Mouse (Mus musculus) spleen, adult 2 months (tissue): ENCODE results near the gene Nhs. TPM values are rescaled to one million over a fixed set of nuclear protein-coding genes. Genes with fewer than 3 reads are reported as not detected.

ENCODE experiments used
- DNase-seq, 2 experiments: peaks; one replicate each; pipeline versions ENCODE4 v3.0.0 to v3.0.0-alpha.2; 2012 to 2021; ENCODE audit warnings: low spot score in 2 of 2, low read depth in 1 of 2
- H3K27ac ChIP-seq: fragments of 200-500 bp; 2 replicates; pipeline ENCODE4 v1.5.1; 2012; ENCODE audit warnings: low read length, inconsistent platforms; ENCODE audit not compliant: insufficient read depth
- H3K27me3 ChIP-seq: fragments of 200-500 bp; 2 replicates; pipeline ENCODE4 v1.6.1; 2012; ENCODE audit warnings: mild to moderate bottlenecking, moderate library complexity, low read length, inconsistent platforms; ENCODE audit not compliant: control insufficient read depth, insufficient read depth
- H3K36me3 ChIP-seq: fragments of 200-500 bp; 2 replicates; pipeline ENCODE4 v1.6.1; 2012; ENCODE audit warnings: mild to moderate bottlenecking, low read length, inconsistent platforms; ENCODE audit not compliant: control insufficient read depth, insufficient read depth
- H3K4me1 ChIP-seq: fragments of 200-500 bp; 2 replicates; pipeline ENCODE4 v1.6.1; 2011; ENCODE audit warnings: inconsistent platforms; ENCODE audit not compliant: control insufficient read depth, insufficient read depth, insufficient read length
- H3K4me3 ChIP-seq: fragments of 200-500 bp; 2 replicates; pipeline ENCODE4 v1.5.1; 2011; ENCODE audit warnings: mild to moderate bottlenecking, inconsistent platforms; ENCODE audit not compliant: insufficient read depth, insufficient read length; ENCODE audit errors: extremely low read depth
- CTCF ChIP-seq: fragments of 200-500 bp; IDR thresholded peaks from 2 replicates; pipeline ENCODE4 v1.5.1; 2011; ENCODE audit warnings: mild to moderate bottlenecking, inconsistent platforms; ENCODE audit not compliant: insufficient read depth, insufficient read length, insufficient replicate concordance; ENCODE audit errors: extremely low read depth
- POLR2A ChIP-seq: fragments of 200-500 bp; IDR thresholded peaks from 2 replicates; pipeline ENCODE4 v1.6.1; 2011; ENCODE audit warnings: low read depth, low read length, inconsistent platforms
- WGBS: fragments of 180-500 bp; shearing (Covaris S2); methylation state at CpG from one replicate; pipeline ENCODE4 v1.1.7; 2018; 5-methylcytosine and 5-hydroxymethylcytosine counted together
- polyA plus RNA-seq: library from polyadenylated mRNA; depleted of rRNA; stranded (reverse); fragments of >200 nt; gene quantifications from 2 replicates; pipeline ENCODE4 v1.2.3, GENCODE M21; 2012

Nhs gene
- polyA plus RNA-seq, 1 experiment, result 0.28 TPM

DNA sequence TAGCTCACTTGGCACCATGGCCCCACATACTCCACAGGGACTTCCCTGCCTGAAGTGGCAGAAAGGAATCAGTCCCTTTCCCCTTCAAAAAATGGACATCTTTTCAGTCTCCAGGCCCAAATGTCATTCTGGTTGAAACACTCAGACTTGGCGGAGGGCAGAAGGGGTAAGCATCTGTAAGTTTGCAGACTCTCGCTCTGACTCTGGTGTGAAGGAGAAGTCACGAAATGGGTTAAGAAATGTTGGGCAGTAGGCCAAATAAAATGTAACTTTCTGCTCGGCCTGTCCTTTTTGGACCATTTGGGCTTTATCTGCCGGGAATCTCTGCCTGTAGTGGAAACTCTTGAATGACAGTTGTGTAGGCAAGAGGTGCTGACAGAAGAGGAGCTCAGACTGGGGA, 106.0 kb downstream of the Nhs start:
- no peak for DNase-seq
- Histone ChIP-seq H3K27ac (no peak overlapping the region), H3K4me3 (no peak overlapping the region), H3K4me1 (no peaks in the 10 kb centered on the region), H3K27me3 (no peaks in the 10 kb centered on the region), H3K36me3 (no peaks in the 10 kb centered on the region)
- no peak for TF ChIP-seq CTCF
- no peak for TF ChIP-seq POLR2A
- 61% methylated on average over 5 of the region's 5 CpGs for WGBS

DNA sequence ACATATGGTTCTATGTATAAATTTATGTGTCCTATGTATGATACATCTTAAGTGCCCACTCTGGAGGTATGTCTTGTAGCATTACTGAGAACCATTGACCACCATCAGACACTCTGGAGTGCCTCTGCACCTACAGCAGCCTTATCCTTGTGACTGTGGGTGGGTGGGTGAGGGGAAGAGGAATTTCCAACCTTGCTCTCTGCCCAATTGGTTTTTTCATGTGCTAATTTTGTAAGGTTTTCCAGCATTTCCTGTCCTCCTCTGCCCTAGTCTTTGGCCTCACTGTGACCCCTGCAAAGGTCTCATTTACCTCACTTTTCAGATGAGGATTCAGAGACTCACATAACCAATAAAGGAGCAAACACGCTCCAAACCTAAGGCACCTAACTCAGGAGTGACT, 107.0 kb downstream of the Nhs start:
- WGBS, result 68% methylated on average over 1 of the region's 1 CpGs
- H3K27ac ChIP-seq, result no peak overlapping the region
- H3K27me3 ChIP-seq, result no peaks in the 10 kb centered on the region
- no peaks in the 10 kb centered on the region for H3K36me3 ChIP-seq
- DNase-seq, result no peak
- no peaks in the 10 kb centered on the region for H3K4me1 ChIP-seq
- TF ChIP-seq CTCF (no peak), POLR2A (no peak)
- H3K4me3 ChIP-seq, result no peak overlapping the region

DNA sequence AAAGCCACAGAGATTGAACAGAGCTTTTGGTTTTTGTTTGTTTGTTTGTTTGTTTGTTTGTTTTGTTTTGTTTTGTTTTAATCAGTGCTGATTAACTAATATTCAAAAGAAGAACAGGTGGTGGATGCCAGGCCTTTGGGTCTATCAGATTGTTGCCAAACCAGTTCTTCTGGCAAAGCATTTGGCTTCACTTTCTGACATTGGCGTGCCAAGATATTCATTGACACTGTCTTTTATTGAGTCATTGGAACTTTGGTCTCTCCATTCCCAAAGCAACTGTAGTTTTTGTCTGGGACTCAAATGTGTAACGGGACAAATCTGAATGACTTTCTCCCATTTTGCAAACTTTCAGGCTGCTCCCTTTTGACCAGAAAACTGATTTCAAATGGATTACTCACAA, 109.9 kb downstream of the Nhs start:
- DNase-seq, result no peak
- no peak overlapping the region for H3K27ac ChIP-seq
- 88% methylated on average over 2 of the region's 2 CpGs for WGBS
- H3K36me3 ChIP-seq, result no peaks in the 10 kb centered on the region
- H3K4me3 ChIP-seq, result no peak overlapping the region
- TF ChIP-seq CTCF (no peak), POLR2A (no peak)
- no peaks in the 10 kb centered on the region for H3K27me3 ChIP-seq
- no peaks in the 10 kb centered on the region for H3K4me1 ChIP-seq

DNA sequence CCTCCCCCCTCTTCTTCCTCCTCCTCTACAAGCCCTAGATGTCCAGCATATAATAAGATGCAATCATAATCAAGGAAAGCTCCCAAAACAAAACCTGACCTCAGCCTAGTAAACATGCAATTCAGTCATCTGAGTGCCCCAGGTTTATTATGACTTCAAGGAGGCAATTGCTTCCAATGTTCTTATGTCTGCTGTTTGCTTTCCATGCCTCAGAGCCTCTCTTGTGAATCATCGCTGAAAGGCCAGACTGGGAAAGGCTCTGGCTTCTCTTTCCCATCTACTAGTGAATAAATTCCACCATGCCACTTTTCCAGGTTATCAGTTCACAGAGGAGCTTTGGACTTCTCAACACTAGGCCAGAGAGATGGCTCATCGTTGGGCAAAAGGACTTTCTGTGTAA, 114.0 kb downstream of the Nhs start:
- DNase-seq, result no peak
- Histone ChIP-seq H3K36me3 (no peaks in the 10 kb centered on the region), H3K4me1 (no peaks in the 10 kb centered on the region), H3K27ac (no peak overlapping the region), H3K27me3 (no peaks in the 10 kb centered on the region), H3K4me3 (no peak overlapping the region)
- 85% methylated on average over 2 of the region's 2 CpGs for WGBS
- no peak for TF ChIP-seq CTCF
- TF ChIP-seq POLR2A, result no peak

DNA sequence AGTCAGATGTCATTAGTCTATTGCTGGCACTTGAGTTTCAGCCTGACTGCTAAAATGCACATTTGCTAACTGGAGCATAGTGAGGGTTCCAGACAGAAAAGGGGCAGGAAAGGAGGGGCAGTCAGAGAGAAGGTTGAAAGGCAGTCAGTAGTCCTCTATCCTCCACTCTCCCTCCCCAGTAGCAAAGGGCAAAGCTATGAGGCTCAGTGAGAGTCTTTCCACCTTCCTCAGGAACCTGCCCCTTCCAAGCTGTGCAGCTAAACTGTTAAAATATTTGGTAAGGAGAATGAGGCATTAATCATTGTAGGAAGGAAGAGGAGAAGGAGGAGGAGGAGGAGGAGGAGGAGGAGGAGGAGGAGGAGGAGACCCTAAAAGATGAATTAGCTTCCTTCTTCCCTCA, 115.4 kb downstream of the Nhs start:
- H3K27me3 ChIP-seq, result no peaks in the 10 kb centered on the region
- no peaks in the 10 kb centered on the region for H3K4me1 ChIP-seq
- H3K36me3 ChIP-seq, result no peaks in the 10 kb centered on the region
- no peak overlapping the region for H3K4me3 ChIP-seq
- no peak overlapping the region for H3K27ac ChIP-seq
- no peak for DNase-seq
- no peak for TF ChIP-seq POLR2A
- TF ChIP-seq CTCF, result no peak

DNA sequence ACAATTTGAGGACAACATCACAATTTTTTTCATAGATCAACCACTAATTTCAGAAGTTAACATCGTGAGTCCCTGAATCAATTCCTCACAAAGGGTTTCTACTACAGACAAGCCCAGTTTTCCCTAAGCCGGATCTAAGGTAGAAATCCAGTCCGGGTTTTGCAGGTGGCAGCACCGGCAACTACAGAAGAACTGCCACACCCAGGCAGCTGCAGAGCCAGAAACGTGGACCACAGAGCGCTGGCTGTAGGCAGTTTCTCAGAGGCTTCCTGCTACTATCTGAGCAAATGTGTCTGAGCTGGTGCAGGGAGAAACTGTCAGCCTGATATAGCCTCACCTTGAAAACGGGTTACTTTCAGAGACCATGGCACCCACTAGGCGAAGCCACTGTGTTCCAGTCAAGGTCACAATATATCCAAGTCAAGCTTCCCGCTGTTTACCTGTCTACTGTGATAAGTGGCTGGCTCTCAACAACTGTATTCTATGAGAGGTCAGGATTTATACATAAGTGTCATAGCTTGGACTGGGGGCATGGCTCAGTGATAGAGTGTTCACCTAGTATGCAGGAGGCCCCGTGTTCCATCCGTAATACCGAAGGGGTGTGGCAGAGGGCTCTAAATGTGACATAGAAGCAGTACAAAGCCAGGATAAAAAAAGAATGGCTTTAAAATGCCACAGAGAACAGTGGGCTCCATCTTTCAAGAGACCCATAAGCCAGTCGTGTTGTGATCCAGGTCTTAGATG, 134.1 kb downstream of the Nhs start:
- Histone ChIP-seq H3K4me3 (no peak overlapping the region), H3K27me3 (no peaks in the 10 kb centered on the region), H3K4me1 (no peaks in the 10 kb centered on the region), H3K36me3 (no peaks in the 10 kb centered on the region), H3K27ac (no peak overlapping the region)
- WGBS, result 39% methylated on average over 13 of the region's 13 CpGs
- DNase-seq, result peak in 1 of 2 experiments; percentile 4
- TF ChIP-seq POLR2A (no peak), CTCF (no peak)

DNA sequence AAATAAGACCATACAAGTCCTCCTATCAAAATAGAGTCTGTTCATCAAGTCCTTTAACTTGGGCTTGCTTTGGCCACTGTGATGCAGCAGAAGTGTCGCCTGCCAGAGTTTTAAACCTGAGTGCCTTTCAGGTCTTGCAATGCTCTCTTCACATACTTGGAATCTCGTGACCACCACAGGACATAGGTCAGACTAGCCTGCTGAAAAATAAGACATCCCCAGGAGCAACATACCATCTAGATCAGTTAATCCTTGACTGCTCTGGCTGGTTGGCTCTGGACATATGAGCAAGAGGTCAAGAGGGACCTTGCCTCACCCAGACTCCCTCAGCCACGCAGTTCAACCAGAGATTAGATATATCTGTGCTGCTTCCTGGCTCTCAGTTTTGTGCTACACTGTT, 137.8 kb downstream of the Nhs start:
- DNase-seq, result no peak
- no peak overlapping the region for H3K27ac ChIP-seq
- H3K27me3 ChIP-seq, result no peaks in the 10 kb centered on the region
- TF ChIP-seq CTCF (no peak), POLR2A (no peak)
- H3K4me1 ChIP-seq, result no peaks in the 10 kb centered on the region
- WGBS, result 75% methylated on average over 3 of the region's 3 CpGs
- H3K36me3 ChIP-seq, result no peaks in the 10 kb centered on the region
- no peak overlapping the region for H3K4me3 ChIP-seq
